Mouse (Mus musculus) kidney, postnatal 10 days (tissue): ENCODE results near the gene Rrp9.

Experiments
- DNase-seq: peaks from one replicate; pipeline ENCODE4 v3.0.0; 2021; ENCODE audit warnings: mixed read lengths

Gene Rrp9

GRCm38 (mm10) chr9:106475663-106476001 is at the start of gene Rrp9:
Gene Rrp9 (plus strand): TSS chr9:106475963.
- DNase-seq, result peak; percentile 28

GRCm38 (mm10) chr9:106428719-106429220 is 47.0 kb upstream of the Rrp9 start:
- DNase-seq, result no peak

- DNase-seq, result peak; percentile 97
Observed at GRCm38 (mm10) chr9:106429221-106430014, 46.3 kb upstream of the Rrp9 start, which contains the start of gene Rpl29. Gene Rpl29 (plus strand): TSS chr9:106429454.

- DNase-seq, result no peak
Observed at GRCm38 (mm10) chr9:106430015-106430264, 45.8 kb upstream of the Rrp9 start.

GRCm38 (mm10) chr9:106433389-106433788 is 42.4 kb upstream of the Rrp9 start:
- DNase-seq, result no peak

GRCm38 (mm10) chr9:106436566-106436965 is 39.2 kb upstream of the Rrp9 start:
- no peak for DNase-seq

GRCm38 (mm10) chr9:106442680-106443079 is 33.1 kb upstream of the Rrp9 start:
- no peak for DNase-seq

- peak; percentile 41 for DNase-seq
Observed at GRCm38 (mm10) chr9:106444836-106445235, 30.9 kb upstream of the Rrp9 start.

GRCm38 (mm10) chr9:106447348-106447747 is 28.4 kb upstream of the Rrp9 start, which contains the start of the genes Abhd14b and Abhd14a:
Gene Abhd14b (plus strand): TSS chr9:106447459.
Gene Abhd14a (minus strand): TSS chr9:106447678.
- peak; percentile 97 for DNase-seq

GRCm38 (mm10) chr9:106447951-106448350 is 27.8 kb upstream of the Rrp9 start:
- peak; percentile 40 for DNase-seq

GRCm38 (mm10) chr9:106448498-106449031 is 27.2 kb upstream of the Rrp9 start:
- peak; percentile 87 for DNase-seq

GRCm38 (mm10) chr9:106449947-106450346 is 25.8 kb upstream of the Rrp9 start:
- DNase-seq, result no peak

- peak; percentile 88 for DNase-seq
Observed at GRCm38 (mm10) chr9:106450661-106451060, 25.1 kb upstream of the Rrp9 start.

- no peak for DNase-seq
Observed at GRCm38 (mm10) chr9:106451298-106451697, 24.5 kb upstream of the Rrp9 start.

GRCm38 (mm10) chr9:106451899-106452298 is 23.9 kb upstream of the Rrp9 start:
- no peak for DNase-seq

GRCm38 (mm10) chr9:106452351-106452750 is 23.4 kb upstream of the Rrp9 start:
- no peak for DNase-seq

- DNase-seq, result peak; percentile 87
Observed at GRCm38 (mm10) chr9:106452821-106453220, 22.9 kb upstream of the Rrp9 start.

GRCm38 (mm10) chr9:106453271-106454070 is 22.3 kb upstream of the Rrp9 start, which contains the start of gene Pcbp4:
Gene Pcbp4 (plus strand): TSS chr9:106453291.
- peak; percentile 81 for DNase-seq

GRCm38 (mm10) chr9:106454071-106454761 is 21.5 kb upstream of the Rrp9 start:
- DNase-seq, result peak; percentile 41

GRCm38 (mm10) chr9:106454888-106455681 is 20.7 kb upstream of the Rrp9 start:
- peak; percentile 39 for DNase-seq

- peak; percentile 46 for DNase-seq
Observed at GRCm38 (mm10) chr9:106456325-106457162, 19.2 kb upstream of the Rrp9 start.
